Comparison of ENCODE assay signal across 25 mouse cellular contexts in genomic region chr13:92337773-92338462, GRCm38 (mm10). TPM values are rescaled to one million over a fixed set of nuclear protein-coding genes. Genes with fewer than 3 reads are reported as not detected.
A peak's percentile ranks its signal among the peaks of the same experiment; 100 is the strongest.
DNase-seq lines count a peak whose midpoint lies in the region; ATAC-seq and TF ChIP-seq lines count a peak whose summit lies in the region.
"Had no signal": no experiment of that assay in that cellular context is flagged by ENCODE, and none has a peak within 500 bp of the region (broad histone marks: within the 10 kb centered on the region; RNA-seq: fewer than 3 reads in every experiment).

No protein-coding gene starts in this region.

- no peaks in the 10 kb centered on the region for H3K9me3 ChIP-seq in liver, embryonic 11.5 days (ENCODE audit: control insufficient read depth, low read length)
- no peaks in the 10 kb centered on the region for H3K9me3 ChIP-seq in CH12.LX (replicated peaks; ENCODE audit: low read length)
- no peaks in the 10 kb centered on the region for H3K9me3 ChIP-seq in liver, embryonic 13.5 days (replicated peaks)
- H3K9me3 ChIP-seq: midbrain, embryonic 10.5 days had no signal

- no peak overlapping the region for H3K4me3 ChIP-seq in liver, embryonic 11.5 days (ENCODE audit: low read depth, low read length)
- no peak overlapping the region for H3K4me3 ChIP-seq in CH12.LX (replicated peaks in 1 of 3; ENCODE audit: low read depth in 2 of 3, low read length in 2 of 3, poor library complexity in 1 of 3)
- no peak overlapping the region for H3K4me3 ChIP-seq in liver, embryonic 13.5 days (replicated peaks)
- H3K4me3 ChIP-seq: midbrain, embryonic 10.5 days; myocyte had no signal

- no peak overlapping the region for H3K4me2 ChIP-seq in liver, embryonic 11.5 days
- no peak overlapping the region for H3K4me2 ChIP-seq in CH12.LX (ENCODE audit: insufficient read depth, low read depth, poor library complexity, severe bottlenecking)
- no peak overlapping the region for H3K4me2 ChIP-seq in liver, embryonic 13.5 days
- H3K4me2 ChIP-seq: heart, embryonic 11.5 days had no signal

- dilution Hi-C loops in CH12.LX (cut with MboI; ENCODE audit: extremely low pct_ligation_motif_present, extremely low pct_unique_long_range_greater_than_20kb, low sequenced_read_pairs), result no loop called here

- TF ChIP-seq POLR2A in CH12.LX (IDR thresholded peaks at IDR 0.05; ENCODE audit: low read depth, low read length), result no peak

- peak; percentile 43 for TF ChIP-seq RAD21 in CH12.LX (IDR thresholded peaks at IDR 0.05; ENCODE audit: low read depth, low read length)

- TF ChIP-seq CTCF in CH12.LX (conservative IDR thresholded peaks at IDR 0.05 in 1 of 2, IDR thresholded peaks at IDR 0.05 in 1 of 2; ENCODE audit: low read depth in 2 of 2, low read length in 2 of 2), result peak in 1 of 2 experiments; percentile 27; a peak in 2 of 4 replicates

- in situ Hi-C loops in CH12.LX (cut with MboI; ENCODE audit: low pct_ligation_motif_present, low pct_unique_long_range_greater_than_20kb, low sequenced_read_pairs), result loop anchor here (25.0 kb wide), 1 partner anchor 426 kb away; no protein-coding TSS in a partner anchor

- H3K36me3 ChIP-seq in liver, embryonic 11.5 days (ENCODE audit: control insufficient read depth, insufficient read depth, low read length), result no peaks in the 10 kb centered on the region
- H3K36me3 ChIP-seq in CH12.LX (replicated peaks in 1 of 2; ENCODE audit: control insufficient read depth in 1 of 2, insufficient read depth in 1 of 2, low read length in 1 of 2), result peaks cover 11 to 59% of the 10 kb centered on the region in 2 experiments
- H3K36me3 ChIP-seq in liver, embryonic 13.5 days, result peaks cover 33% of the 10 kb centered on the region

- ATAC-seq in frontal cortex, adult (ENCODE audit: low TSS enrichment), result 0 out of 2 replicates have a peak, but pooled peaks have one; percentile 16
- peak; percentile 72 for ATAC-seq in liver, embryonic 11.5 days (replicated peaks; ENCODE audit: low FRiP score)
- ATAC-seq in liver, embryonic 13.5 days (ENCODE audit: low read depth), result peak; percentile 75
- ATAC-seq: hindbrain, postnatal 0 days had no signal

- no peak overlapping the region for H3K27ac ChIP-seq in liver, embryonic 11.5 days (ENCODE audit: low read depth, low read length)
- H3K27ac ChIP-seq in CH12.LX (ENCODE audit: insufficient read depth, low read depth), result no peak overlapping the region
- H3K27ac ChIP-seq in liver, embryonic 13.5 days, result no peak overlapping the region
- H3K27ac ChIP-seq: hindbrain, postnatal 0 days; midbrain, embryonic 10.5 days had no signal

- H3K27me3 ChIP-seq in liver, embryonic 11.5 days (replicated peaks; ENCODE audit: control insufficient read depth, insufficient read depth, low read length), result no peaks in the 10 kb centered on the region
- no peaks in the 10 kb centered on the region for H3K27me3 ChIP-seq in CH12.LX (replicated peaks)
- H3K27me3 ChIP-seq in liver, embryonic 13.5 days, result no peaks in the 10 kb centered on the region

- H3K79me2 ChIP-seq in CH12.LX (replicated peaks; ENCODE audit: control insufficient read depth, extremely low read depth, insufficient read depth, poor library complexity, severe bottlenecking), result no peaks in the 10 kb centered on the region

- no peak for DNase-seq in frontal cortex, adult 2 months (ENCODE audit: extremely low spot score in 1 of 2, low spot score in 1 of 2)
- no peak for DNase-seq in liver, embryonic 11.5 days (ENCODE audit: low spot score)
- no peak for DNase-seq in liver
- DNase-seq in CH12.LX (ENCODE audit: extremely low read depth), result no peak
- no peak for DNase-seq in liver, embryonic 13.5 days
- no peak for DNase-seq in urinary bladder, postnatal 36 days (ENCODE audit: low spot score in 2 of 2)
- no peak for DNase-seq in adrenal gland, postnatal 4 days (ENCODE audit: low spot score in 2 of 2)
- DNase-seq: adrenal gland, adult 8-10 months; cerebellum, adult 11 months; cerebellum, postnatal 14 days; gastrocnemius, postnatal 25 days; heart, postnatal 36 days; kidney, adult 2 months; kidney, postnatal 36 days; retina, postnatal 1 day had no signal

- no peak overlapping the region for H3K9ac ChIP-seq in liver, embryonic 11.5 days (ENCODE audit: low read depth, low read length)
- H3K9ac ChIP-seq in CH12.LX (ENCODE audit: insufficient read depth, low read depth), result no peak overlapping the region
- no peak overlapping the region for H3K9ac ChIP-seq in liver, embryonic 13.5 days

- TF ChIP-seq EP300 in CH12.LX (IDR thresholded peaks at IDR 0.05; ENCODE audit: low read length), result no peak

- H3K4me1 ChIP-seq in liver, embryonic 11.5 days (replicated peaks; ENCODE audit: control insufficient read depth, insufficient read depth, low read length), result no peaks in the 10 kb centered on the region
- peaks cover 0 to 8% of the 10 kb centered on the region in 2 experiments; a peak in 1 of 4 replicates for H3K4me1 ChIP-seq in CH12.LX (ENCODE audit: control insufficient read depth in 1 of 2, insufficient read depth in 2 of 2)
- peaks cover 8% of the 10 kb centered on the region; the same call in 1 of the 2 replicates for H3K4me1 ChIP-seq in liver, embryonic 13.5 days (replicated peaks)
- H3K4me1 ChIP-seq: midbrain, embryonic 10.5 days had no signal

- WGBS in liver, embryonic 11.5 days, result 63% methylated on average over 6 of the region's 6 CpGs
- WGBS in liver, embryonic 13.5 days (ENCODE audit: insufficient replicate concordance), result 50% methylated on average over 6 of the region's 6 CpGs

TF ChIP-seq in CH12.LX, 34 proteins besides CTCF, POLR2A, EP300 and RAD21:
- TF ChIP-seq BHLHE40 (IDR thresholded peaks at IDR 0.05; ENCODE audit: low read depth, low read length) (no peak), ZKSCAN1 (IDR thresholded peaks at IDR 0.05; ENCODE audit: borderline replicate concordance, low read depth, low read length) (no peak), SMC3 (IDR thresholded peaks at IDR 0.05; ENCODE audit: low read depth, low read length) (peak; percentile 35; the same call in 1 of the 2 replicates), E2F4 (IDR thresholded peaks at IDR 0.05; ENCODE audit: insufficient replicate concordance, low read depth, low read length) (no peak), MXI1 (IDR thresholded peaks at IDR 0.05; ENCODE audit: low read depth, low read length) (no peak)

RNA-seq across cellular contexts. Expression of gene Dhfr, which starts 16.6 kb away (rescaled TPM):
- polyA plus RNA-seq in frontal cortex, adult 2 months (2012; rRNA removed), result 1.8 and 2.3 TPM in 2 replicates
- 30.1 and 31.3 TPM in 2 replicates for polyA plus RNA-seq in liver, embryonic 11.5 days (2014; fragmentation: Nextera tagmentation; extraction: Ambion mirVana)
- 13.6 and 19.6 TPM in 2 replicates for total RNA-seq in CH12.LX (2012; rRNA removed)
- 47.0 and 52.0 TPM in 2 replicates for total RNA-seq in CH12.LX (2014; rRNA removed)
- 23.8 and 24.1 TPM in 2 replicates for polyA plus RNA-seq in CH12.LX (2012; ENCODE audit: insufficient read length, low read depth)
- 21.0 and 24.0 TPM in 2 replicates for polyA plus RNA-seq in liver, embryonic 13.5 days (2015; fragmentation: Nextera tagmentation; extraction: Ambion mirVana)
- 1 to 10 TPM; 9.4 to 9.6 TPM for total RNA-seq in adrenal gland, postnatal 4 days (2021)

RNA-seq across cellular contexts. Expression of gene Msh3, which starts 16.9 kb away (rescaled TPM):
- 21.2 and 25.4 TPM in 2 replicates for polyA plus RNA-seq in frontal cortex, adult 2 months (2012; rRNA removed)
- 31.7 and 32.8 TPM in 2 replicates for polyA plus RNA-seq in liver, embryonic 11.5 days (2014; fragmentation: Nextera tagmentation; extraction: Ambion mirVana)
- 13.7 and 15.4 TPM in 2 replicates for total RNA-seq in CH12.LX (2012; rRNA removed)
- total RNA-seq in CH12.LX (2014; rRNA removed), result 26.9 and 27.0 TPM in 2 replicates
- polyA plus RNA-seq in CH12.LX (2012; ENCODE audit: insufficient read length, low read depth), result 18.3 and 21.3 TPM in 2 replicates
- polyA plus RNA-seq in liver, embryonic 13.5 days (2015; fragmentation: Nextera tagmentation; extraction: Ambion mirVana), result 12.8 and 14.5 TPM in 2 replicates
- 10 to 100 TPM; 36.5 to 39.2 TPM for total RNA-seq in adrenal gland, postnatal 4 days (2021)

RNA-seq across cellular contexts. Expression of gene Gm20379, which starts 32.1 kb away (rescaled TPM):
- polyA plus RNA-seq in frontal cortex, adult 2 months (2012; rRNA removed), result not detected in 2 replicates
- 0.90 and 1.1 TPM in 2 replicates for polyA plus RNA-seq in liver, embryonic 11.5 days (2014; fragmentation: Nextera tagmentation; extraction: Ambion mirVana)
- total RNA-seq in CH12.LX (2012; rRNA removed), result not detected in 2 replicates
- not detected in 2 replicates for total RNA-seq in CH12.LX (2014; rRNA removed)
- polyA plus RNA-seq in CH12.LX (2012; ENCODE audit: insufficient read length, low read depth), result 7.4 and 11.7 TPM in 2 replicates
- polyA plus RNA-seq in liver, embryonic 13.5 days (2015; fragmentation: Nextera tagmentation; extraction: Ambion mirVana), result 0.32 and 0.43 TPM in 2 replicates
- total RNA-seq in adrenal gland, postnatal 4 days (2021), result not detected
- total RNA-seq: adrenal gland, adult 8-10 months; gastrocnemius, postnatal 25 days; heart, postnatal 36 days; hindbrain, postnatal 0 days; layer of hippocampus, postnatal 14 days; left cerebral cortex, postnatal 36 days; liver, adult 2 months; neutrophil, adult 5-6 weeks had no signal
- polyA plus RNA-seq: brain, embryonic 14.5 days; kidney, adult 2 months; liver, adult 2 months; myocyte had no signal

Comparison
In these comparisons a context has a peak if more than half of its experiments do, and no peak if none do; other contexts are left out.
1. ATAC-seq: peak in every context shown above with its lines; median percentile 75 in liver, embryonic 13.5 days; 72 in liver, embryonic 11.5 days; 16 in frontal cortex, adult.